Mouse (Mus musculus) splenic B cell, adult 2 months (primary cell): ENCODE results near the gene Slc26a9.
"Not testable (repeated sequence)": the region's sequence is repeated elsewhere in the genome, so short reads cannot be mapped to it uniquely, and the experiment has no call there.

Experiments
- DNase-seq: peaks from one replicate; pipeline ENCODE4 v3.0.0-alpha.2; 2011; ENCODE audit warnings: low read depth, low spot score
- H3K27me3 ChIP-seq: 2 replicates; pipeline ENCODE4 v1.6.1; 2012; ENCODE audit warnings: mild to moderate bottlenecking, low read length, moderate library complexity, mixed read lengths; ENCODE audit not compliant: control insufficient read depth, poor library complexity, insufficient read depth, severe bottlenecking
- H3K36me3 ChIP-seq: 2 replicates; pipeline ENCODE4 v1.6.1; 2012; ENCODE audit warnings: mild to moderate bottlenecking, low read length, moderate library complexity, mixed read lengths; ENCODE audit not compliant: control insufficient read depth, poor library complexity, insufficient read depth, severe bottlenecking

Gene Slc26a9

GRCm38 (mm10) chr1:131816886-131817285 lies 73.1 kb downstream of the Slc26a9 start:
- H3K36me3 ChIP-seq = no peaks in the 10 kb centered on the region
- DNase-seq = no peak
- H3K27me3 ChIP-seq = no peaks in the 10 kb centered on the region

- H3K36me3 ChIP-seq, DNase-seq, H3K27me3 ChIP-seq: not testable (repeated sequence)
Measured at GRCm38 (mm10) chr1:131820353-131820752, 76.5 kb downstream of the Slc26a9 start.

- no peak for DNase-seq
- Histone ChIP-seq H3K27me3 (no peaks in the 10 kb centered on the region), H3K36me3 (no peaks in the 10 kb centered on the region)
Measured at GRCm38 (mm10) chr1:131820887-131821328, 77.1 kb downstream of the Slc26a9 start.
